18 mouse cellular contexts compared by ENCODE assay signal in the genomic region with DNA sequence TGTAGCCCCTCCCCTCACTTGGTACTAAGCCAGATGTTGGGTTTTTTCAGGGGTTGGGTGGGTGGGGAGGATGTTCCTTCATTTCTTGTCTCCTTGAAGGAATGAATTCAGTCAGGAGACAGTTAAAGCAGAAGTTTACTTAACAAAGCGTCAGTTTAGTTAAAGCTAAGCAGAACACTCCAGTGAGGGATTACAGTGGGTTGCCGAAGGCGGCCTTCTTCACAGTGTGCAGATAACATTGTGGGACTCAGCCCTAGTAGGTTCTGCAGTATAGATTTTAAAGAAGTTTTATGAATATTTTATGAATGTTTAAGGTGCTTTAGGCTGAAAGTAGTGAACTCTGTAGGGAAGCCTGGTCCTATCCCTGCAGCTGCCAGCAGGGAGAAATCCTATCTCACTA.
"Had no signal": no experiment of that assay in that cellular context is flagged by ENCODE, and none has a peak within 500 bp of the region (broad histone marks: within the 10 kb centered on the region; RNA-seq: fewer than 3 reads in every experiment).

No protein-coding gene starts in this region.

- H3K9ac ChIP-seq: hindbrain, embryonic 15.5 days; limb, embryonic 12.5 days; liver, embryonic 13.5 days; liver, postnatal 0 days; midbrain, embryonic 15.5 days; neural tube, embryonic 13.5 days had no signal

- DNase-seq: kidney, adult 2 months; kidney, postnatal 36 days; liver; liver, embryonic 13.5 days; liver, postnatal 0 days; lung, postnatal 36 days; retina, postnatal 1 day; right cerebral cortex, postnatal 4 days; spleen, adult 18-20 months; thymus, adult 2 months; thymus, postnatal 36 days had no signal

- H3K36me3 ChIP-seq: hindbrain, embryonic 15.5 days; limb, embryonic 12.5 days; liver, embryonic 13.5 days; midbrain, embryonic 15.5 days; neural tube, embryonic 13.5 days had no signal

- H3K4me3 ChIP-seq: hindbrain, embryonic 15.5 days; layer of hippocampus, adult 2 months; limb, embryonic 12.5 days; liver, embryonic 13.5 days; megakaryocyte, embryonic 14.5 days; midbrain, embryonic 15.5 days; neural tube, embryonic 13.5 days had no signal

- H3K27me3 ChIP-seq: hindbrain, embryonic 15.5 days; limb, embryonic 12.5 days; liver, embryonic 13.5 days; megakaryocyte, embryonic 14.5 days; midbrain, embryonic 15.5 days; neural tube, embryonic 13.5 days had no signal

- H3K4me2 ChIP-seq: hindbrain, embryonic 15.5 days; limb, embryonic 12.5 days; liver, embryonic 13.5 days; midbrain, embryonic 11.5 days; midbrain, embryonic 15.5 days; neural tube, embryonic 13.5 days had no signal

- ATAC-seq: liver, postnatal 0 days; midbrain, embryonic 15.5 days had no signal

- H3K4me1 ChIP-seq: hindbrain, embryonic 15.5 days; liver, embryonic 13.5 days; midbrain, embryonic 15.5 days; neural tube, embryonic 13.5 days had no signal

- H3K9me3 ChIP-seq: hindbrain, embryonic 15.5 days; limb, embryonic 12.5 days; liver, embryonic 13.5 days; midbrain, embryonic 15.5 days had no signal

- H3K27ac ChIP-seq: hindbrain, embryonic 15.5 days; layer of hippocampus, adult 2 months; limb, embryonic 12.5 days; liver, embryonic 13.5 days; midbrain, embryonic 15.5 days; neural tube, embryonic 13.5 days had no signal
